Mouse (Mus musculus): ENCODE measurements at regions not wholly inside any gene's neighbourhood (a gene's known extent, or its start where the extent isn't known, plus 50 kb on each side); places are given as distances from the start of the nearest gene placed in this dataset.

GRCm38 (mm10) chr10:111103512-111103911 lies 61.0 kb upstream of the Osbpl8 start:
- Histone ChIP-seq H3K36me3 (replicated peaks) (no peaks in the 10 kb centered on the region), H3K4me3 (ENCODE audit: low read depth, low read length) (no peak overlapping the region), H3K4me1 (ENCODE audit: insufficient read depth, low read depth, low read length) (peaks cover 45% of the 10 kb centered on the region), H3K9me3 (replicated peaks) (no peaks in the 10 kb centered on the region), H3K27me3 (ENCODE audit: insufficient read depth, low read length) (no peaks in the 10 kb centered on the region)
- no peak for ATAC-seq (ENCODE audit: extremely low read depth, insufficient number of reproducible peaks, low FRiP score, poor library complexity, severe bottlenecking)
- DNase-seq (ENCODE audit: low spot score) = no peak
- TF ChIP-seq POLR2AphosphoS5 (IDR thresholded peaks at IDR 0.05; ENCODE audit: insufficient replicate concordance, low read depth, low read length) = no peak
- no peak for TF ChIP-seq CTCF (IDR thresholded peaks at IDR 0.05; ENCODE audit: low read depth, low read length)
- no peak for TF ChIP-seq GATA1 (IDR thresholded peaks at IDR 0.05; ENCODE audit: borderline replicate concordance, low read length)
- TF ChIP-seq GATA2 (IDR thresholded peaks at IDR 0.05; ENCODE audit: borderline replicate concordance, low read depth, low read length) = no peak
- TF ChIP-seq TAL1 (conservative IDR thresholded peaks at IDR 0.05; ENCODE audit: low read depth, low read length) = no peak

- Histone ChIP-seq H3K4me1 (ENCODE audit: insufficient read depth, low read depth, low read length) (peaks cover 45% of the 10 kb centered on the region), H3K9me3 (replicated peaks) (no peaks in the 10 kb centered on the region), H3K36me3 (replicated peaks) (no peaks in the 10 kb centered on the region), H3K27me3 (ENCODE audit: insufficient read depth, low read length) (no peaks in the 10 kb centered on the region), H3K4me3 (ENCODE audit: low read depth, low read length) (peak overlapping the region; percentile 47; the same call in 1 of the 2 replicates)
- no peak for TF ChIP-seq CTCF (IDR thresholded peaks at IDR 0.05; ENCODE audit: low read depth, low read length)
- TF ChIP-seq GATA1 (IDR thresholded peaks at IDR 0.05; ENCODE audit: borderline replicate concordance, low read length) = no peak
- TF ChIP-seq POLR2AphosphoS5 (IDR thresholded peaks at IDR 0.05; ENCODE audit: insufficient replicate concordance, low read depth, low read length) = no peak
- no peak for TF ChIP-seq TAL1 (conservative IDR thresholded peaks at IDR 0.05; ENCODE audit: low read depth, low read length)
- TF ChIP-seq GATA2 (IDR thresholded peaks at IDR 0.05; ENCODE audit: borderline replicate concordance, low read depth, low read length) = no peak
- ATAC-seq (ENCODE audit: extremely low read depth, insufficient number of reproducible peaks, low FRiP score, poor library complexity, severe bottlenecking) (peak; percentile 54; the same call in 1 of the 2 replicates), DNase-seq (ENCODE audit: low spot score) (no peak)
These were observed 61.5 kb upstream of the Osbpl8 start for GRCm38 (mm10) chr10:111103086-111103485.

- ATAC-seq (ENCODE audit: extremely low read depth, insufficient number of reproducible peaks, low FRiP score, poor library complexity, severe bottlenecking) (no peak), DNase-seq (ENCODE audit: low spot score) (no peak)
- Histone ChIP-seq H3K27me3 (ENCODE audit: insufficient read depth, low read length) (peaks cover 2% of the 10 kb centered on the region; the same call in 1 of the 2 replicates), H3K4me3 (ENCODE audit: low read depth, low read length) (peak overlapping the region; percentile 6; the same call in 1 of the 2 replicates), H3K36me3 (replicated peaks) (no peaks in the 10 kb centered on the region), H3K9me3 (replicated peaks) (no peaks in the 10 kb centered on the region), H3K4me1 (ENCODE audit: insufficient read depth, low read depth, low read length) (peaks cover 40% of the 10 kb centered on the region)
- TF ChIP-seq GATA2 (IDR thresholded peaks at IDR 0.05; ENCODE audit: borderline replicate concordance, low read depth, low read length) (no peak), TAL1 (conservative IDR thresholded peaks at IDR 0.05; ENCODE audit: low read depth, low read length) (no peak), POLR2AphosphoS5 (IDR thresholded peaks at IDR 0.05; ENCODE audit: insufficient replicate concordance, low read depth, low read length) (no peak), CTCF (IDR thresholded peaks at IDR 0.05; ENCODE audit: low read depth, low read length) (no peak), GATA1 (IDR thresholded peaks at IDR 0.05; ENCODE audit: borderline replicate concordance, low read length) (no peak)
These were observed 62.4 kb upstream of the Osbpl8 start for GRCm38 (mm10) chr10:111101901-111102761.

GRCm38 (mm10) chr10:111099812-111100464 lies 64.6 kb upstream of the Osbpl8 start:
- Histone ChIP-seq H3K4me3 (ENCODE audit: low read depth, low read length) (no peak overlapping the region), H3K9me3 (replicated peaks) (no peaks in the 10 kb centered on the region), H3K36me3 (replicated peaks) (no peaks in the 10 kb centered on the region), H3K27me3 (ENCODE audit: insufficient read depth, low read length) (peaks cover 3% of the 10 kb centered on the region; the same call in 1 of the 2 replicates), H3K4me1 (ENCODE audit: insufficient read depth, low read depth, low read length) (peaks cover 34% of the 10 kb centered on the region)
- ATAC-seq (ENCODE audit: extremely low read depth, insufficient number of reproducible peaks, low FRiP score, poor library complexity, severe bottlenecking) (0 out of 2 replicates have a peak, but pooled peaks have one; percentile 16), DNase-seq (ENCODE audit: low spot score) (peak; percentile 20)
- TF ChIP-seq POLR2AphosphoS5 (IDR thresholded peaks at IDR 0.05; ENCODE audit: insufficient replicate concordance, low read depth, low read length) = no peak
- TF ChIP-seq CTCF (IDR thresholded peaks at IDR 0.05; ENCODE audit: low read depth, low read length) = peak; percentile 75
- TF ChIP-seq GATA2 (IDR thresholded peaks at IDR 0.05; ENCODE audit: borderline replicate concordance, low read depth, low read length) = no peak

GRCm38 (mm10) chr10:111099059-111099811 lies 65.3 kb upstream of the Osbpl8 start:
- ATAC-seq (ENCODE audit: extremely low read depth, insufficient number of reproducible peaks, low FRiP score, poor library complexity, severe bottlenecking) (no peak), DNase-seq (ENCODE audit: low spot score) (no peak)
- H3K9me3 ChIP-seq (replicated peaks) = no peaks in the 10 kb centered on the region
- H3K4me3 ChIP-seq (ENCODE audit: low read depth, low read length) = no peak overlapping the region
- TF ChIP-seq CTCF (IDR thresholded peaks at IDR 0.05; ENCODE audit: low read depth, low read length) = no peak
- no peak for TF ChIP-seq GATA2 (IDR thresholded peaks at IDR 0.05; ENCODE audit: borderline replicate concordance, low read depth, low read length)
- TF ChIP-seq GATA1 (IDR thresholded peaks at IDR 0.05; ENCODE audit: borderline replicate concordance, low read length) = no peak
- TF ChIP-seq TAL1 (conservative IDR thresholded peaks at IDR 0.05; ENCODE audit: low read depth, low read length) = no peak
- TF ChIP-seq POLR2AphosphoS5 (IDR thresholded peaks at IDR 0.05; ENCODE audit: insufficient replicate concordance, low read depth, low read length) = no peak
- H3K36me3 ChIP-seq (replicated peaks) = no peaks in the 10 kb centered on the region
- H3K4me1 ChIP-seq (ENCODE audit: insufficient read depth, low read depth, low read length) = peaks cover 33% of the 10 kb centered on the region
- H3K27me3 ChIP-seq (ENCODE audit: insufficient read depth, low read length) = peaks cover 7% of the 10 kb centered on the region; the same call in 1 of the 2 replicates
